Mouse (Mus musculus): ENCODE results near the gene Gys1.

The Gys1 gene

GRCm38 (mm10) chr7:45414740-45415224 is 19.9 kb upstream of the Gys1 start:
- no peak for DNase-seq

GRCm38 (mm10) chr7:45415636-45416035 is 19.0 kb upstream of the Gys1 start:
- DNase-seq, result peak; percentile 45

- DNase-seq, result no peak
Observed at GRCm38 (mm10) chr7:45417962-45418492, 16.6 kb upstream of the Gys1 start.

GRCm38 (mm10) chr7:45419859-45420614 is 14.6 kb upstream of the Gys1 start:
- DNase-seq, result no peak

GRCm38 (mm10) chr7:45420615-45420919 is 14.1 kb upstream of the Gys1 start, which contains the start of gene Lhb:
Lhb (plus strand) TSS chr7:45420820.
- no peak for DNase-seq

GRCm38 (mm10) chr7:45421194-45421593 is 13.4 kb upstream of the Gys1 start:
- DNase-seq, result no peak

- no peak for DNase-seq
Observed at GRCm38 (mm10) chr7:45426556-45426955, 8.1 kb upstream of the Gys1 start.

GRCm38 (mm10) chr7:45433835-45434202 is 825 bp upstream of the Gys1 start:
- DNase-seq, result no peak

GRCm38 (mm10) chr7:45435038-45435437 is 394 bp downstream of the Gys1 start:
- no peak for DNase-seq

GRCm38 (mm10) chr7:45436444-45436843 is 1.8 kb downstream of the Gys1 start:
- no peak for DNase-seq

- no peak for DNase-seq
Observed at GRCm38 (mm10) chr7:45437046-45437445, 2.4 kb downstream of the Gys1 start.

GRCm38 (mm10) chr7:45437521-45438276 is 3.1 kb downstream of the Gys1 start, which contains the start of gene Ruvbl2:
Ruvbl2 (minus strand) TSS chr7:45438096.
- no peak for DNase-seq

- no peak for DNase-seq
Observed at GRCm38 (mm10) chr7:45443526-45444420, 9.1 kb downstream of the Gys1 start.

- no peak for DNase-seq
Observed at GRCm38 (mm10) chr7:45446589-45446988, 11.9 kb downstream of the Gys1 start.

- DNase-seq, result no peak
Observed at GRCm38 (mm10) chr7:45447325-45447990, 12.8 kb downstream of the Gys1 start.

- no peak for DNase-seq
Observed at GRCm38 (mm10) chr7:45449974-45450373, 15.3 kb downstream of the Gys1 start.

GRCm38 (mm10) chr7:45451344-45451982 is 16.8 kb downstream of the Gys1 start:
- peak; percentile 84 for DNase-seq

- DNase-seq, result no peak
Observed at GRCm38 (mm10) chr7:45454971-45455370, 20.3 kb downstream of the Gys1 start.

- no peak for DNase-seq
Observed at GRCm38 (mm10) chr7:45455932-45456696, 21.5 kb downstream of the Gys1 start.

GRCm38 (mm10) chr7:45456721-45457203 is 22.1 kb downstream of the Gys1 start:
- DNase-seq, result no peak
